Mouse (Mus musculus): ENCODE results near the gene Cdh23. TPM values are rescaled to one million over a fixed set of nuclear protein-coding genes. Genes with fewer than 3 reads are reported as not detected.
A peak's percentile ranks its signal among the peaks of the same experiment; 100 is the strongest.

The Cdh23 gene
- polyA plus RNA-seq, 1 experiment from 2014 or later = 4.7 TPM

GRCm38 (mm10) chr10:60474549-60474948 is 221.7 kb downstream of the Cdh23 start:
- peaks cover 5% of the 10 kb centered on the region for H3K4me1 ChIP-seq (ENCODE audit: control insufficient read depth, insufficient read depth, low read length)
- no peaks in the 10 kb centered on the region for H3K36me3 ChIP-seq (ENCODE audit: control insufficient read depth, insufficient read depth, low read length)
- no peak for ATAC-seq
- H3K27me3 ChIP-seq (ENCODE audit: control insufficient read depth, insufficient read depth, low read depth, low read length) = no peaks in the 10 kb centered on the region
- no peak overlapping the region for H3K9ac ChIP-seq (ENCODE audit: low read depth, low read length)
- no peak overlapping the region for H3K4me3 ChIP-seq (ENCODE audit: low read depth, low read length)
- no peaks in the 10 kb centered on the region for H3K9me3 ChIP-seq (replicated peaks; ENCODE audit: control insufficient read depth, low read length, poor library complexity, severe bottlenecking)
- H3K4me2 ChIP-seq (ENCODE audit: low read length) = no peak overlapping the region
- 81% methylated on average over 5 of the region's 5 CpGs for WGBS
- H3K27ac ChIP-seq (ENCODE audit: low read length) = no peak overlapping the region

- ATAC-seq = no peak
- Histone ChIP-seq H3K9me3 (replicated peaks; ENCODE audit: control insufficient read depth, low read length, poor library complexity, severe bottlenecking) (no peaks in the 10 kb centered on the region), H3K4me2 (ENCODE audit: low read length) (no peak overlapping the region), H3K36me3 (ENCODE audit: control insufficient read depth, insufficient read depth, low read length) (no peaks in the 10 kb centered on the region), H3K9ac (ENCODE audit: low read depth, low read length) (no peak overlapping the region), H3K4me3 (ENCODE audit: low read depth, low read length) (no peak overlapping the region), H3K4me1 (ENCODE audit: control insufficient read depth, insufficient read depth, low read length) (peaks cover 5% of the 10 kb centered on the region), H3K27ac (ENCODE audit: low read length) (no peak overlapping the region), H3K27me3 (ENCODE audit: control insufficient read depth, insufficient read depth, low read depth, low read length) (no peaks in the 10 kb centered on the region)
- 22% methylated on average over 9 of the region's 9 CpGs for WGBS
Observed at GRCm38 (mm10) chr10:60473782-60474322, 222.4 kb downstream of the Cdh23 start.

- Histone ChIP-seq H3K4me2 (ENCODE audit: low read length) (no peak overlapping the region), H3K9ac (ENCODE audit: low read depth, low read length) (no peak overlapping the region), H3K4me3 (ENCODE audit: low read depth, low read length) (no peak overlapping the region), H3K36me3 (ENCODE audit: control insufficient read depth, insufficient read depth, low read length) (no peaks in the 10 kb centered on the region), H3K27ac (ENCODE audit: low read length) (no peak overlapping the region), H3K4me1 (ENCODE audit: control insufficient read depth, insufficient read depth, low read length) (0 out of 2 replicates have a peak, but pooled peaks cover 3% of the 10 kb centered on the region), H3K27me3 (ENCODE audit: control insufficient read depth, insufficient read depth, low read depth, low read length) (no peaks in the 10 kb centered on the region), H3K9me3 (replicated peaks; ENCODE audit: control insufficient read depth, low read length, poor library complexity, severe bottlenecking) (no peaks in the 10 kb centered on the region)
- WGBS = 18% methylated on average over 4 of the region's 4 CpGs
- ATAC-seq = no peak
Observed at GRCm38 (mm10) chr10:60467752-60468151, 228.5 kb downstream of the Cdh23 start.

DNA sequence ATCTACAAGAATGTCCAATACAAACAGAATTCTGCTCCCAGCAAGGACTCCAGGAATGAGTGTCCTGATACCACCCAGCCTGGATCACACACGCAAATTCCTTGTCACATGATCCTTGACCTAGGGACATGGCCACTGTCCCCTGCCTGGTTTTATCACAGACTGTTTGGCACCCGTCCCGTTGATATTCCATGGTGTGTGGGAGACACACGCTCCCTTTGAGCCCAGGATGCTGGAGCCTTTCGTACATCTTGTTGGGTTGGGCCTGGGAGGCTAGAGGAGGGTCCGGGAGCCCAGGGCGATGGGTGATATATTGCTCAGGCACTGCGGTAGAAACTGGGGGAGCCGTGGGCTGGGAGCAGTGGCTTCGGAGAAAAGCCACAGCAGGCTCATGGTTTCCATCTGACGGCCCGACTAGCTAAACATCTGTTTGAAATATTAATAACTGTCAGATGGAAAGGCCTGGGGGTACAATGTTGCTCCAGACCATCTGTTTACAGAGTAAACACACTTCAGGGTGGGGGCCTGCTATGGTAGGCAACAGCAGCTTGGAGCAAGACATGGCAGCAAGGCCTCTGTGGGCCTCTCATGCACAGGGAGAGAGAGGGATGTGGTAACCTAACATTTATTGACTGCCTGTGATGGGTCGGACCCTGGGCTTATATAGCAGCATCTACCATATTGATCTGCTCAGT is 232.2 kb downstream of the Cdh23 start:
- H3K4me3 ChIP-seq (ENCODE audit: low read depth, low read length) = no peak overlapping the region
- WGBS = 79% methylated on average over 13 of the region's 13 CpGs
- H3K4me2 ChIP-seq (ENCODE audit: low read length) = no peak overlapping the region
- ATAC-seq = no peak
- H3K27ac ChIP-seq (ENCODE audit: low read length) = no peak overlapping the region
- H3K9me3 ChIP-seq (replicated peaks; ENCODE audit: control insufficient read depth, low read length, poor library complexity, severe bottlenecking) = no peaks in the 10 kb centered on the region
- no peaks in the 10 kb centered on the region for H3K27me3 ChIP-seq (ENCODE audit: control insufficient read depth, insufficient read depth, low read depth, low read length)
- no peaks in the 10 kb centered on the region for H3K36me3 ChIP-seq (ENCODE audit: control insufficient read depth, insufficient read depth, low read length)
- H3K4me1 ChIP-seq (ENCODE audit: control insufficient read depth, insufficient read depth, low read length) = no peaks in the 10 kb centered on the region
- H3K9ac ChIP-seq (ENCODE audit: low read depth, low read length) = no peak overlapping the region

DNA sequence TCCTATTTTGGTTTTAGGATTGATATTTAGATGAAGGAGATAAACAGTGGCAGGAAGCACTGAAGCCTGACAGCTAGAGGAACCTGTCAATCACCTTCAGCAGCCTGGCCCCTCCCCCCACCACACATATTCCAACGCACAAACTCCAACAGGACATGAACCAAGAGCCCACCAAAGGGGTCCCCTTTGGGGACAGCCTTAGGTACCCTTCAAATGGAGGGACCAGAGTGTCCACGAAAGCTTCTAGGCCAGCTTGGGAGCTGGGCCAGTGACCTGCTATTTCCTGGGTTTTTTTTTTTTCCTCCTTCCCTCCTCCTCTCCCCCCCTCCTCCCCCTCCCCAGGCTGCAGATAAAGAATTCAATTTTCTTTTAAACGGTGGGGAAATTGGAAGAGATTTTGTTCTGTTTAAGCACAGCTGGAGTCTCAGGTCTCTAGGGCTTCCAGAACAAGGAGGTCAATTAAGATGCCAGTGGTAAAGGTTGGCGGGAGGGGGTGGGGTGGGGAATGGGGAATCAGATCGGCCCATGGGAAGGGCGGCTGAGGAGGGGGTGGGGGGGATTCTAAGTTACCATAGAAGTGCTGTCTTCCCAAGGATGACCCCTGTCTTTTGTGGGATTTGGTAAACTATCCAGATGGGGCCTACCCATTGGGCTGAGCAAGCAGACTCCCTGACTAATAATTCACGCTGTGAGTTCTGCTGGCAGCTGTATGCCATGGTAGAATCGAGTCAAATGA is 239.5 kb downstream of the Cdh23 start:
- H3K27me3 ChIP-seq (ENCODE audit: control insufficient read depth, insufficient read depth, low read depth, low read length) = no peaks in the 10 kb centered on the region
- peak; percentile 33; the same call in 1 of the 2 replicates for ATAC-seq
- H3K36me3 ChIP-seq (ENCODE audit: control insufficient read depth, insufficient read depth, low read length) = no peaks in the 10 kb centered on the region
- H3K27ac ChIP-seq (ENCODE audit: low read length) = no peak overlapping the region
- H3K4me3 ChIP-seq (ENCODE audit: low read depth, low read length) = no peak overlapping the region
- H3K9me3 ChIP-seq (replicated peaks; ENCODE audit: control insufficient read depth, low read length, poor library complexity, severe bottlenecking) = no peaks in the 10 kb centered on the region
- H3K4me2 ChIP-seq (ENCODE audit: low read length) = no peak overlapping the region
- 11% methylated on average over 8 of the region's 8 CpGs for WGBS
- H3K9ac ChIP-seq (ENCODE audit: low read depth, low read length) = no peak overlapping the region
- H3K4me1 ChIP-seq (ENCODE audit: control insufficient read depth, insufficient read depth, low read length) = no peaks in the 10 kb centered on the region; the same call in 1 of the 2 replicates

DNA sequence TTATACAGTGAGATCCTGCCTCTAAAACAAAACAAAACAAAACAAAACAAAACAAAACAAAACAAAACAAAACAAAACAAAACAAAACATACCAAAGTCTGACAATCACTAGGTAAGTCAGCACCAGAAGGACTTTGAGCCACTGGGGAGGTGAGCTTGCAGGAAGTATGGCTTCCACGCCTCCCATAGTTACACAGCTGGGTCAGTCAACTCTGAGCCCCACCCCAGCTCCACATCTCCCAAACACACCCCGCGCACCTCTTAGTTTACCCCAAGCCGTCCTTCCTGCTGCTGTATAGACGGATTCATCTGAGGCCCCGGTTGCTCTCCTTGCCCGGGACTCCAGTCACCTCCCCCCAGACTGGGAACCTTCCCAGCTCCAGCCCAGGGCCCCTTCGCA is 241.1 kb downstream of the Cdh23 start:
- Histone ChIP-seq H3K4me1 (ENCODE audit: control insufficient read depth, insufficient read depth, low read length) (no peaks in the 10 kb centered on the region; the same call in 1 of the 2 replicates), H3K27ac (ENCODE audit: low read length) (no peak overlapping the region), H3K9ac (ENCODE audit: low read depth, low read length) (no peak overlapping the region), H3K36me3 (ENCODE audit: control insufficient read depth, insufficient read depth, low read length) (no peaks in the 10 kb centered on the region), H3K4me2 (ENCODE audit: low read length) (no peak overlapping the region), H3K27me3 (ENCODE audit: control insufficient read depth, insufficient read depth, low read depth, low read length) (no peaks in the 10 kb centered on the region), H3K4me3 (ENCODE audit: low read depth, low read length) (no peak overlapping the region), H3K9me3 (replicated peaks; ENCODE audit: control insufficient read depth, low read length, poor library complexity, severe bottlenecking) (no peaks in the 10 kb centered on the region)
- 89% methylated on average over 8 of the region's 8 CpGs for WGBS
- ATAC-seq = no peak

- ATAC-seq = no peak
- Histone ChIP-seq H3K27me3 (ENCODE audit: control insufficient read depth, insufficient read depth, low read depth, low read length) (no peaks in the 10 kb centered on the region), H3K4me2 (ENCODE audit: low read length) (no peak overlapping the region), H3K4me1 (ENCODE audit: control insufficient read depth, insufficient read depth, low read length) (no peaks in the 10 kb centered on the region), H3K4me3 (ENCODE audit: low read depth, low read length) (no peak overlapping the region), H3K9ac (ENCODE audit: low read depth, low read length) (no peak overlapping the region), H3K9me3 (replicated peaks; ENCODE audit: control insufficient read depth, low read length, poor library complexity, severe bottlenecking) (no peaks in the 10 kb centered on the region), H3K36me3 (ENCODE audit: control insufficient read depth, insufficient read depth, low read length) (no peaks in the 10 kb centered on the region), H3K27ac (ENCODE audit: low read length) (no peak overlapping the region)
- 79% methylated on average over 12 of the region's 12 CpGs for WGBS
Observed at GRCm38 (mm10) chr10:60447186-60447585, 249.1 kb downstream of the Cdh23 start.

GRCm38 (mm10) chr10:60445031-60445593 is 251.2 kb downstream of the Cdh23 start:
- H3K4me1 ChIP-seq (ENCODE audit: control insufficient read depth, insufficient read depth, low read length) = no peaks in the 10 kb centered on the region
- H3K9ac ChIP-seq (ENCODE audit: low read depth, low read length) = no peak overlapping the region
- 69% methylated on average over 8 of the region's 8 CpGs for WGBS
- H3K36me3 ChIP-seq (ENCODE audit: control insufficient read depth, insufficient read depth, low read length) = no peaks in the 10 kb centered on the region
- no peak overlapping the region for H3K4me2 ChIP-seq (ENCODE audit: low read length)
- H3K27me3 ChIP-seq (ENCODE audit: control insufficient read depth, insufficient read depth, low read depth, low read length) = no peaks in the 10 kb centered on the region
- no peak overlapping the region for H3K27ac ChIP-seq (ENCODE audit: low read length)
- ATAC-seq = 0 out of 2 replicates have a peak, but pooled peaks have one; percentile 32
- H3K9me3 ChIP-seq (replicated peaks; ENCODE audit: control insufficient read depth, low read length, poor library complexity, severe bottlenecking) = no peaks in the 10 kb centered on the region
- no peak overlapping the region for H3K4me3 ChIP-seq (ENCODE audit: low read depth, low read length)

GRCm38 (mm10) chr10:60443078-60443477 is 253.2 kb downstream of the Cdh23 start:
- H3K4me1 ChIP-seq (ENCODE audit: control insufficient read depth, insufficient read depth, low read length) = no peaks in the 10 kb centered on the region
- H3K27ac ChIP-seq (ENCODE audit: low read length) = no peak overlapping the region
- no peaks in the 10 kb centered on the region for H3K27me3 ChIP-seq (ENCODE audit: control insufficient read depth, insufficient read depth, low read depth, low read length)
- H3K9me3 ChIP-seq (replicated peaks; ENCODE audit: control insufficient read depth, low read length, poor library complexity, severe bottlenecking) = no peaks in the 10 kb centered on the region
- H3K9ac ChIP-seq (ENCODE audit: low read depth, low read length) = no peak overlapping the region
- no peaks in the 10 kb centered on the region for H3K36me3 ChIP-seq (ENCODE audit: control insufficient read depth, insufficient read depth, low read length)
- ATAC-seq = no peak
- H3K4me3 ChIP-seq (ENCODE audit: low read depth, low read length) = no peak overlapping the region
- 4% methylated on average over 2 of the region's 2 CpGs for WGBS
- no peak overlapping the region for H3K4me2 ChIP-seq (ENCODE audit: low read length)
